Mouse (Mus musculus): ENCODE results near the gene Evi5. TPM values are rescaled to one million over a fixed set of nuclear protein-coding genes. Genes with fewer than 3 reads are reported as not detected.

The Evi5 gene
- polyA plus RNA-seq, 1 experiment from 2014 or later = 51.7 TPM

DNA sequence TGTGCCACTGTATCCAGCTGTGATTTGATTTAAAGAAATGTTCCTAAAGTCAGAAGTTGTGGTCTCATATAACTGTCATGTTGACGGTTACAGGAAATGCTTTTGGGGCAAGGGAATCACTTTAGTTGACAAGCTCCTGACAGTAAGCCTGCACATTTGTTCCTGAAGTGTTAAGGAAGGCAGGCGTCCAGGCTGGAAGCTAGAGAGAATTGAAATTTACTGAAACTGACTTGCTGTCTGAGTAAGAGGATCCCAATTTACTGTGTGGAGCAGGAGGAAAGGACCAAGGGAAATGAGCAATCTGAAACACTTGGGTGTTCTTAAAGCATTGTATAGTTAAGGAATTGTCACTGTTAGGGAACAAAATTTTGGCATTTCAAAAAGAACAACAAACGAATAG lies 155.7 kb downstream of the Evi5 start:
- Histone ChIP-seq H3K4me3 (no peak overlapping the region), H3K36me3 (ENCODE audit: poor library complexity, severe bottlenecking) (no peaks in the 10 kb centered on the region), H3K27me3 (peaks cover 90% of the 10 kb centered on the region), H3K4me2 (no peak overlapping the region), H3K9me3 (replicated peaks) (no peaks in the 10 kb centered on the region), H3K9ac (no peak overlapping the region), H3K27ac (no peak overlapping the region), H3K4me1 (peaks cover 22% of the 10 kb centered on the region)
- ATAC-seq = no peak
- WGBS = 29% methylated on average over 3 of the region's 3 CpGs

DNA sequence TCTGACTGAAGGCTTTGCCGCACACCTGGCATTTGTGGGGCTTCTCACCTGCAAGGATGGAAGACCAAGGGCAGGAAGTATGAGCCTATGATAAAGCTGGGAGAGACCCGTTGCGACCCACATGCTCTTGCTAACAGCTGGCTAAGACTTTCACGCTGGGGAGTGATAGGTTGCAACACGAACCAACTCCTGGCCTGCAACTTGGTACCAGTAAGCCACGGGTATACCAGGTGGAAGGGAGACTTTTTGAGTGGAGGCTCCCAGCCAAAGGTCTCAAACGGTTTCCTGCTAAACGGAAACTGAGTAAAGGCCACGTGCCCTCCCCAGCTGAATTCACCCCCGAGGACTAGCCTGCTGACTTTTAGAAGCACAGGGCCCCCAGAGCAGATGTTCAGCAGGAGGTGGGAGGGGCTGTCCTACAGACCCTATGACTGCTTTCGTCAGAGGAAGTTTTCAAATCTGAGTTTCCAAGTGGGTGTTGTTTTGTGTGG lies 157.0 kb downstream of the Evi5 start:
- H3K27ac ChIP-seq = no peak overlapping the region
- no peak overlapping the region for H3K9ac ChIP-seq
- no peak for ATAC-seq
- peaks cover 82% of the 10 kb centered on the region for H3K27me3 ChIP-seq
- no peak overlapping the region for H3K4me3 ChIP-seq
- no peak overlapping the region for H3K4me2 ChIP-seq
- 8% methylated on average over 11 of the region's 11 CpGs for WGBS
- H3K36me3 ChIP-seq (ENCODE audit: poor library complexity, severe bottlenecking) = no peaks in the 10 kb centered on the region
- no peaks in the 10 kb centered on the region for H3K9me3 ChIP-seq (replicated peaks)
- peaks cover 11% of the 10 kb centered on the region for H3K4me1 ChIP-seq

DNA sequence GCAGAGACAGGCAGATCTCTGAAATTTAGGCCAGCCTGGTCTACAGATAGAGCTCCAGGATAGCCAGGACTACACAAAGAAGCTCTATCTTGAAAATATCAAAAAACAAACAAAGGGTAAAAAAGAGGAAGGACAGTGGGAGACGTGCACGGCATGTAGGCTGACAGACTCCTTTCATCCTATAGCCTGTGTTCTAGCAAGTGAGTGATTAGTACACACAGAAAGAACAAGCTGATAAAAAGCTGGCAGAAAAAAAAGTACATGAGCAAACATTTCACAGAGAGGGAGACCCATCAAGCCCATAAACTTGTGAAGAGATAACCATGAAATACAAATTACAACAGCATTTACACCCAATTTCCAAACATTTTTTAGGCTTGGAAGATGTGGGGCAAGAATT lies 163.2 kb downstream of the Evi5 start:
- no peak for ATAC-seq
- H3K9me3 ChIP-seq (replicated peaks) = no peaks in the 10 kb centered on the region
- no peak overlapping the region for H3K4me3 ChIP-seq
- H3K4me2 ChIP-seq = no peak overlapping the region
- H3K27ac ChIP-seq = no peak overlapping the region
- H3K4me1 ChIP-seq = no peaks in the 10 kb centered on the region
- no peaks in the 10 kb centered on the region for H3K36me3 ChIP-seq (ENCODE audit: poor library complexity, severe bottlenecking)
- no peak overlapping the region for H3K9ac ChIP-seq
- peaks cover 23% of the 10 kb centered on the region for H3K27me3 ChIP-seq
- WGBS = 86% methylated on average over 2 of the region's 2 CpGs

DNA sequence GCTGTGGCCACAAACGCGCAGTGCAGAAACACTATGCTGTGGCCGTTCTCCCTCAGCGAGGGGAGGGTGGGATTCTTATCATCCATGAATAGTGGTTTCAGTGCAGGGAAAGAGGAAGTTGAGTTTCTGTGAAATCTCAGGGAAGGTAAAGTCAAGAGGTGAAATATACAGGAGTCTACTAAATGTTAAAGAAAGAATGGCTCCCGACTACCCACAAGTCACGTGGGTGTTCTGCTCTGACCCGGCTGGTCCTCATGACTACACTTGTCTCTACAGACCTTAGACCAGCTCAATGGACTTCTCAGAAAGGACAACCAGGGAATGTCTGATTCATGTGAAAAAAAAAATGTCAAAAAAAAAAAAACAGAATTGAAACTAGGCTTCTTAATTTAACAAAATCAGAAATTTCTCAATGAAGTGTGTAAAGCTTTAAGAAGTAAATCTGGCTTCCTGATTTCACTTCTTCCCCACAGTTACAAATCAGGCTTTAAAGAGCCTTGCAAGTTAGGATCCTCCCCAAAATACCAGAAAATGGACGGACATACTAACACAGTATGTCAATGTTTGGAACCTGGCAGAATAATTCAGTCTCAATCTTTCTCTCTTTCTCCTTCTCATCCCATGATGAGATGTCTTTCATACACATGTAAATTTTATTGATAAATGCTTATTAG lies 166.6 kb downstream of the Evi5 start:
- Histone ChIP-seq H3K9ac (no peak overlapping the region), H3K9me3 (replicated peaks) (no peaks in the 10 kb centered on the region), H3K4me3 (no peak overlapping the region), H3K36me3 (ENCODE audit: poor library complexity, severe bottlenecking) (no peaks in the 10 kb centered on the region), H3K27me3 (0 out of 2 replicates have a peak, but pooled peaks cover 3% of the 10 kb centered on the region), H3K4me1 (no peaks in the 10 kb centered on the region), H3K27ac (no peak overlapping the region), H3K4me2 (no peak overlapping the region)
- WGBS = 93% methylated on average over 8 of the region's 8 CpGs
- ATAC-seq = no peak

DNA sequence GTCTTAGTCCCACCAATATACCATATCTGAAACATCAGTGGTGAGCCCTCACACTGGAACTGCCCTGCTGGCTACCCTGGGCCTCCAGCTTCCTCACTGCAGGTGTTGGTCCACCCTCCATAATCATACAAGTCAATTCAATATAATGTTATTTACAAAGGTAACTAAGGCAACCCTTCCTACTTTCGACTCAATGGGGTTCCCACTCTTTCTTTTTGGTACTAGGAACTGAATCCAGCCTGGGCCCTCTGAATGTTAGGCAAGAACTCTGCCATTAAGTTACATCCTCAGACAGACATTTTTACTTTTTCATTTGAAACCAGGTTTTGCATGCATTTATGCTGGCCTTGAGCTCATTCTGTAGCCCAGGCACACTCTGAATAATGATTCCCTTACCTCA lies 168.6 kb downstream of the Evi5 start:
- Histone ChIP-seq H3K27me3 (no peaks in the 10 kb centered on the region), H3K27ac (no peak overlapping the region), H3K4me3 (no peak overlapping the region), H3K9me3 (replicated peaks) (no peaks in the 10 kb centered on the region), H3K4me2 (no peak overlapping the region), H3K36me3 (ENCODE audit: poor library complexity, severe bottlenecking) (no peaks in the 10 kb centered on the region), H3K9ac (no peak overlapping the region), H3K4me1 (no peaks in the 10 kb centered on the region)
- ATAC-seq = no peak
- 84% methylated on average over 1 of the region's 1 CpGs for WGBS

DNA sequence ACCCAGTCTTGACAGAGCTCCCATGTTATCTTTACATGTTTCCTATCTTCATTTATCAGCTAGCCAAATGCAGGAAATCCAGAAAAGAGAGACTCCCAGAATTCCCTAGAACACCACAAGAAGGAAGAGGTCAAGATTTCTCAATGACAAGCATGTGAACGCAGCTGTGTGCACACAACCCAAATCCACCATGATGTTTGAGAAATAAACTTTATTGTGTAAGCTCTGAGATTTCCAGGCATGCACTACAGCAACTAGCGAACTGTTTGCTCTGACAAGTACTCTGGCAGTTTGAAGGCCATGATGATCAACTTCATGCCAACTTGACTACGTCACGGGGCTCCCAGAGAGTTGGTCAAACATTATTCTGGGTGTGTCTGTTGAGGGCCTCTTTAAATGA lies 169.2 kb downstream of the Evi5 start:
- no peak overlapping the region for H3K9ac ChIP-seq
- H3K27ac ChIP-seq = no peak overlapping the region
- no peak for ATAC-seq
- H3K36me3 ChIP-seq (ENCODE audit: poor library complexity, severe bottlenecking) = no peaks in the 10 kb centered on the region
- no peaks in the 10 kb centered on the region for H3K9me3 ChIP-seq (replicated peaks)
- H3K4me2 ChIP-seq = no peak overlapping the region
- WGBS = 90% methylated on average over 4 of the region's 4 CpGs
- no peak overlapping the region for H3K4me3 ChIP-seq
- no peaks in the 10 kb centered on the region for H3K4me1 ChIP-seq
- H3K27me3 ChIP-seq = no peaks in the 10 kb centered on the region

DNA sequence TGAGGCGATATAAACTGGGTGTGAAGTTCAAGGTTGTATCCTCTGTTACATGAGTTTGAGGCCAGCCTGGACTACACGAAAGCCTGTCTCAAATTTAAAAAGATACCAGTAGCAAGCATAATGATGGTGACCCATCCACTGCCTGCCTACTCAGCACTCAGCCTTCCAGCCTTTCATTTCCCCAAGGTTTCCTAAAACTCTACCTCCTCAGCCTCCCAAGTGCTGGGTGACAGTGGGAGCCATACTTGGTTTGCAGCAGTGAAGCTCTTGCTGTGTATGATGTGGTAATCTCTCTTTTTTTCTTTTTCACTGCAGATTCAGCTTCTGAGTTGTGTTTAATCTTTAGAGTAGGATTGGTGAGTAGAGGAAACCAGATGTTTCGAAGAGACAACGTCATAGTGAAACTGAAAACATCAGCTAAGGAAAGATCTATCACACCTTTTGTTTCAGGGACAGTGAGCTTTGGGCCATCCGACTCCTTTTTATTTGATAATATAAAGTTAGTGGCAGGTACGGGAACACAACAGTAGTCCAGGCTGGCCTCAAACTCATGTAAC lies 171.6 kb downstream of the Evi5 start:
- no peak for ATAC-seq
- no peak overlapping the region for H3K27ac ChIP-seq
- no peak overlapping the region for H3K4me3 ChIP-seq
- no peaks in the 10 kb centered on the region for H3K9me3 ChIP-seq (replicated peaks)
- H3K4me2 ChIP-seq = no peak overlapping the region
- H3K27me3 ChIP-seq = no peaks in the 10 kb centered on the region
- 92% methylated on average over 6 of the region's 6 CpGs for WGBS
- no peak overlapping the region for H3K9ac ChIP-seq
- H3K36me3 ChIP-seq (ENCODE audit: poor library complexity, severe bottlenecking) = no peaks in the 10 kb centered on the region
- H3K4me1 ChIP-seq = no peaks in the 10 kb centered on the region

DNA sequence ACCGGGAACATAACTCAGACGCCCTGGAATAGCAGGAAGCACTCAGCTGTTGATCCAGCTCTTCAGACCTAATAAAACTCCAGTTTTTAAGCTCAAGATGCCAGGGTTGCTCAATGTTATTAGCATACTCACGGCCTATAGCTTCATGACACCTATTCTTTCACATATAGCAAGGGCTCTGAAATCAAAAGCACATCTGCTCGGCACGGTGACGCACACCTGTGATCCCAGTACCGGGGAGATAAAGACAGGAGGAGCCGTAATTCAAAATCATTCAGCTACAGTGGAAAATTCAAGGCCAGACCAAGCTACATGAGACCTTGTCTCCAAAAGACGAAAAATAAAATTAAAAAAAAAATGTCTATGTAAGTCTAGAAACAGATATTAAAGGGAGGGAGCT lies 173.2 kb downstream of the Evi5 start:
- no peak overlapping the region for H3K4me2 ChIP-seq
- no peak for ATAC-seq
- H3K27me3 ChIP-seq = no peaks in the 10 kb centered on the region
- no peak overlapping the region for H3K9ac ChIP-seq
- no peaks in the 10 kb centered on the region for H3K9me3 ChIP-seq (replicated peaks)
- H3K27ac ChIP-seq = no peak overlapping the region
- H3K36me3 ChIP-seq (ENCODE audit: poor library complexity, severe bottlenecking) = no peaks in the 10 kb centered on the region
- 88% methylated on average over 9 of the region's 9 CpGs for WGBS
- no peak overlapping the region for H3K4me3 ChIP-seq
- no peaks in the 10 kb centered on the region for H3K4me1 ChIP-seq

DNA sequence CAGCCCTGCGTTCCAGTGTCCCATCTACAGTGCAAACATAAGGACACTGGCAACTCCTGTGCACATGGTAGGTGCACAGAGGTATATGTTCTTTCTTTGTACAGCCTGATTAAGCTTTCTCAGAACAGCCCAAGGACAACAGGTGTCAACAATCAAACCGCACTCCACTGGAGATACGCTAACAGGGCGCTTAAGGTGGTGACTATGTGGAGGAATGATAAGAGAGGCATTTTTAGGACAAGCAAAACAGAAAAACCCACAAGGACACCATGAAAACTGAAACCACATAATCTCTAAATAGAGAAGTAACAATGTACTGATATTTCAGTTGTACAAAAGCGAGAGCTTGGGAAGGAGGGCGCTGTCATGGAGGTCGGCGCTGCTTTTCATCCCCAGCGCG lies 174.0 kb downstream of the Evi5 start:
- H3K4me1 ChIP-seq = no peaks in the 10 kb centered on the region
- H3K27ac ChIP-seq = no peak overlapping the region
- no peaks in the 10 kb centered on the region for H3K27me3 ChIP-seq
- H3K9ac ChIP-seq = no peak overlapping the region
- no peak for ATAC-seq
- no peaks in the 10 kb centered on the region for H3K36me3 ChIP-seq (ENCODE audit: poor library complexity, severe bottlenecking)
- no peak overlapping the region for H3K4me3 ChIP-seq
- WGBS = 93% methylated on average over 10 of the region's 10 CpGs
- H3K9me3 ChIP-seq (replicated peaks) = no peaks in the 10 kb centered on the region
- H3K4me2 ChIP-seq = no peak overlapping the region

DNA sequence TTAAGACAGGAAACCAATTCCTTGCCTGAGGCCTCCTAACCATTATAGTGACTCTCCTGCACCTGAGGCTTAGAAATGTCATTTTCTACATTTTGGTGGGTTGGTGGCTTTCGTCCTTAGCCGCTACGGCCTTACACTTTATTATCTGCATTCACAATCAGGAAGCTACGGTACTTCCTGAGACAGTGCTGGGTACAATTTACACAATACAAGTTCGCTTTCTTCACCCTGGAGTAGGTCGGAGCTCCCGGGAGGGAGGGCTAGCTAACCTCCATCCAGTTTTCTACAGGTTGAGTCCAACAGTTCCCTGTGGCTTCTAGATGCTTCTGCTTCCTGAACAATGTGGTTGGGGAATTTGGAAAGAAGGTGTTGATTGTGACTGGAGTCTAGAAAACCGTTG lies 176.0 kb downstream of the Evi5 start:
- Histone ChIP-seq H3K4me1 (no peaks in the 10 kb centered on the region), H3K27me3 (no peaks in the 10 kb centered on the region), H3K36me3 (ENCODE audit: poor library complexity, severe bottlenecking) (no peaks in the 10 kb centered on the region), H3K4me2 (no peak overlapping the region), H3K27ac (no peak overlapping the region), H3K9me3 (replicated peaks) (no peaks in the 10 kb centered on the region), H3K9ac (no peak overlapping the region), H3K4me3 (no peak overlapping the region)
- no peak for ATAC-seq
- WGBS = 83% methylated on average over 8 of the region's 8 CpGs

DNA sequence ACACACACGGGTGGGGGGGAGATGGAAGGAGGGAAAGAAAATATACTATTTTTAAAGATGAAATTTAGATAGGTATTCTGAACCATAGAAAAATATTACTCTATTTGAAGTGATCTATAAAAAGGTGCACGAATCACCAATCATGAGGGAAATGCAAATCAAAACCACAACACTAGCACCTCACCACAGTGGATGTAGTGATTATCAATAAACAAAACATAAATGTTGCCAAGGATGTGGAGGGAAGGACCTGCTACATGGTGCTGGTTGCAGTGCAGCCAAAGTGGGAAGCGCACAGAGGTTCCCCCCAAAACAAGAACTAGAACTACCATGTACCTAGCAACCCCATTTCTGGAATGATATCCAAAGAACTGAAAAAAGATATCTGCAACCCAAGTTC lies 179.9 kb downstream of the Evi5 start:
- no peaks in the 10 kb centered on the region for H3K36me3 ChIP-seq (ENCODE audit: poor library complexity, severe bottlenecking)
- ATAC-seq = no peak
- H3K27ac ChIP-seq = no peak overlapping the region
- no peak overlapping the region for H3K4me2 ChIP-seq
- 80% methylated on average over 3 of the region's 3 CpGs for WGBS
- H3K4me3 ChIP-seq = no peak overlapping the region
- H3K9ac ChIP-seq = no peak overlapping the region
- H3K9me3 ChIP-seq (replicated peaks) = no peaks in the 10 kb centered on the region
- 0 out of 2 replicates have a peak, but pooled peaks cover 4% of the 10 kb centered on the region for H3K27me3 ChIP-seq
- H3K4me1 ChIP-seq = no peaks in the 10 kb centered on the region

Measured in forebrain, embryonic 13.5 days (tissue).